Mouse (Mus musculus) Patski (cell line): ENCODE measurements around the gene Pramel7. TPM values are rescaled to one million over a fixed set of nuclear protein-coding genes. Genes with fewer than 3 reads are reported as not detected.

Source experiments
- ATAC-seq: fragments of 100-300 bp; one replicate; pipeline ENCODE4 v1.8.0; 2021
- CTCF ChIA-PET: fragments of 350-600 bp; sonication (Branson Sonifier 250); formaldehyde crosslinking; loops from one replicate; lab custom pipeline; 2022; ENCODE audit warnings: inconsistent platforms; lab: Charles Lee
- POLR2A ChIA-PET: fragments of 350-600 bp; sonication (Branson Sonifier 250); formaldehyde crosslinking; loops from one replicate; lab custom pipeline; 2022; ENCODE audit warnings: antibody characterized with exemption, inconsistent platforms; lab: Charles Lee
- DNase-seq: peaks from one replicate; pipeline ENCODE4 v3.0.0-alpha.2; 2011; ENCODE audit warnings: low read depth, low spot score
- H3K27me3 ChIP-seq: fragments of 371-371 bp; one replicate; pipeline ENCODE4 v1.5.1; 2021
- CTCF ChIP-seq: fragments of 100-300 bp; IDR thresholded peaks from one replicate; pipeline ENCODE4 v1.5.1; 2021
- in situ Hi-C: fragments of 300-500 bp; cut with MboI; formaldehyde crosslinking; loops from 3 replicates; pipeline ENCODE4 v1.11.1; 2018; ENCODE audit warnings: low pct_unique_long_range_greater_than_20kb, mixed read lengths
- polyA plus RNA-seq: library from polyadenylated mRNA; unstranded; gene quantifications from one replicate; pipeline ENCODE4 v1.2.3, GENCODE M21; 2021

Gene Pramel7
- polyA plus RNA-seq, 1 experiment from 2014 or later, result not detected

DNA sequence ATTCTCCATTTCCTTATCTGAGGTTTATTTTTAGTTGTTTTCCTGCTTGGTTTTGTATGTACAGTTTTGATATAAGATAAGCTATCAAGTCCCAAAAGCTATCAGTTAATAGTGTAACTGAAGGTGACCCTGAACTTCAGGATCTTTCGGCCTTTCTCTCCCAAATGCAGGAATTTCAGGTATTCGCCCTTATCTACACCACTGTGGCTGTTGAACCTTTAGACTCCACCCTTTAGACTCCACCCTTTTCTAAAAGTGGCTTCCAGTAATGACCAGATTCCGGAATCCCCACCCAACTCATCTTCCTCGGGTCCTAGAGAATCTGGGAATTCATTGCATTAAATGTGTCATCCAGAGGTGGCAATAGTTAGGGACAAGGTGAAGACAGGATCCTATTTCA is 15.7 kb downstream of the Pramel7 start:
- TF ChIP-seq CTCF, result no peak
- ChIA-PET POLR2A (no interaction called here), CTCF (no interaction called here)
- ATAC-seq (no peak), DNase-seq (no peak)
- in situ Hi-C loops, result no loop called here
- H3K27me3 ChIP-seq, result no peaks in the 10 kb centered on the region

DNA sequence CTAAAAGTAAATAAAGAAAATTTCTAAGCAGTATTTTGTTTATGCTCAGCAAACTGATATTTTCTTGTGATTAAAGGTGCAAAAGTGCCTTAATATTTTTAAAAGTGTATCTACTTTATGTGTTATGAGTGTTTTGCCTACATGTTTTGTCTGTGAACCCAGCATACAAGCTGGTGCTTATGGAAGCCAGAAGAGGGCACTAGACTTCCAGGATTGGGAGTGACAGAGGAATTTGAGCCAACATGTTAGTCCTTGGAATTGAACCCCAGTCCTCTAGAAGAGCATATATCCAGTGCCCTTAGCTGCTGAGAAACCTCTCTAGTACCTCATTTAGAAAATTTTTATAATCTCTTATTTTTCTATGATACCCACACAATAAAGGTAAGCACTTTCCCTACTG is 16.7 kb downstream of the Pramel7 start:
- TF ChIP-seq CTCF, result no peak
- ChIA-PET POLR2A (no interaction called here), CTCF (no interaction called here)
- DNase-seq (no peak), ATAC-seq (no peak)
- in situ Hi-C loops, result no loop called here
- H3K27me3 ChIP-seq, result no peaks in the 10 kb centered on the region

DNA sequence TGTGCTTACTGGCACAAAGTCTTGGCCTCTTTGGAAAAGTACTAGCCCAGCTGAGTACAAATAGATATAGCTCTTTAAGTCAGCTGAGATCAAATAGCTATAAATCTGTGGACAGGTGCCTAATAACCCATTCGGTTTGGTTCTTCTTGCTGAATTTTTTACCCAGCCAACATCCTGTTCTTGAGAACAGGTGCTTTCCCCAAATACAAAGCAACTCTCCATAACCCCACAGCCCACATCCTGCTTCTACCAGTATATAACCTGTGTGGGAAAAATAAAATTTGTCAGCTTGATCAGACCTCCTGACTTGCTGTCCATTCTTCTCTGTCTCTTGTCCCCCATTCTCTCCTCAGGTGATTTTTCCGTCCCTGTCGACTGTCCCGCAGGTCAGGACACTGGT is 35.1 kb downstream of the Pramel7 start:
- ATAC-seq (no peak), DNase-seq (no peak)
- in situ Hi-C loops, result no loop called here
- ChIA-PET POLR2A (no interaction called here), CTCF (no interaction called here)
- TF ChIP-seq CTCF, result no peak
- no peaks in the 10 kb centered on the region for H3K27me3 ChIP-seq

DNA sequence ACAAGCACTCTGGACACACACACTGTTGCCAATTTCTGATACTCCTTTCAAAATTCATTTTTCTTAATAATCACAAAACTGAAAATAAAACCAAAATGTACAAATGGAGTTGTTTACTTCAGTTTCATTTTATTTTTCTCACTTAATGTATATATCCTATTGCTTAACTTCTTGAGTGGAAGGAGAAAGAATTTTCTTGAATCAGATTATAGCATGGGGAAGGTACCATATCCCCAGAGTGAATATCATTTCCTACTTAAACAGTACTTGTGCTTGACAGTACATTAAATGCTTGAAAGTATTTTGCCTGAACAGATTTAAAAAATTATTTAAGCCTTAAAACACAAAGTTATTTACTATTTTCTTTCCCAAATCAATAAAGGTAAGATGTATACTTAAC is 43.2 kb downstream of the Pramel7 start, which contains the start of gene Olfr1126:
Gene Olfr1126, plus strand, starts transcription at position 301 of the 400 bp plus-strand sequence.
- H3K27me3 ChIP-seq, result no peaks in the 10 kb centered on the region
- in situ Hi-C loops, result no loop called here
- POLR2A ChIA-PET, result no interaction called here
- DNase-seq (no peak), ATAC-seq (no peak)
- TF ChIP-seq CTCF, result no peak
- CTCF ChIA-PET, result no interaction called here

Other genes starting within 250 kb of the Pramel7 start
- not detected for gene Olfr1115, start 249.1 kb downstream of the Pramel7 start, polyA plus RNA-seq
- not detected for gene Olfr1116, start 229.6 kb downstream of the Pramel7 start, polyA plus RNA-seq
- gene Olfr1118, start 189.5 kb downstream of the Pramel7 start, polyA plus RNA-seq, result not detected
- gene Olfr1120, start 142.3 kb downstream of the Pramel7 start, polyA plus RNA-seq, result not detected
- not detected for gene Olfr1121, start 127.2 kb downstream of the Pramel7 start, polyA plus RNA-seq
- gene Olfr1122, start 111.2 kb downstream of the Pramel7 start, polyA plus RNA-seq, result not detected
- gene Olfr1123, start 80.5 kb downstream of the Pramel7 start, polyA plus RNA-seq, result not detected
- not detected for gene Olfr1124, start 66.8 kb downstream of the Pramel7 start, polyA plus RNA-seq
- gene Olfr1126, start 43.1 kb downstream of the Pramel7 start, polyA plus RNA-seq, result not detected
- gene Pramel6, start 9.5 kb upstream of the Pramel7 start, polyA plus RNA-seq, result not detected
- not detected for gene Olfr153, start 34.7 kb upstream of the Pramel7 start, polyA plus RNA-seq
- gene Olfr1128, start 48.4 kb upstream of the Pramel7 start, polyA plus RNA-seq, result not detected
- not detected for gene Olfr1129, start 76.8 kb upstream of the Pramel7 start, polyA plus RNA-seq
- not detected for gene Olfr1130, start 109.1 kb upstream of the Pramel7 start, polyA plus RNA-seq
- gene Olfr1131, start 130.0 kb upstream of the Pramel7 start, polyA plus RNA-seq, result not detected
- gene Olfr1132, start 140.4 kb upstream of the Pramel7 start, polyA plus RNA-seq, result not detected
- not detected for gene Olfr1133, start 150.3 kb upstream of the Pramel7 start, polyA plus RNA-seq
- not detected for gene Olfr1134, start 161.4 kb upstream of the Pramel7 start, polyA plus RNA-seq
- gene Olfr1135, start 176.6 kb upstream of the Pramel7 start, polyA plus RNA-seq, result not detected
- gene Olfr1136, start 196.9 kb upstream of the Pramel7 start, polyA plus RNA-seq, result not detected
- not detected for gene Olfr1137, start 216.1 kb upstream of the Pramel7 start, polyA plus RNA-seq
- gene Olfr1138, start 242.9 kb upstream of the Pramel7 start, polyA plus RNA-seq, result not detected
- not detected for gene Olfr1140, start 246.7 kb upstream of the Pramel7 start, polyA plus RNA-seq